8 mouse cellular contexts compared by ENCODE assay signal in the genomic region with DNA sequence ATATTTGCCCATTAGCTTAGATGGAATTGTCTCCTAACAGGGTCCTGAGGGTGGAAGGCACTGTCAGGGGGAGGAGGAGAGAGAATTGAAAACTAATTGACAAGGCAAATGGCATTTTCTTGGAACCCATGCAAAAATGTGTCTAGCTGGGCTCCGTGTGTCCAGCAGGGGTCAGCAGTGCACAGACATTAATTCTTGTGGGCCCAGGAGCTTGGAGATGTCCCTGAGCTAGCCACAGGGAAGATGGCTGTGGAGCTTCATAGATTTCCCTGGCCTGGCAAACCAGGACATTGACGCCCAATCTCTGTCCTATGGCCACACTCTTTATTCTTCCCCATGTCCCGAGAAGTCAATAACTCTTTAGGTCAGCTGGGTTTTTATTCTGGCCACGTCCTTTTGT.
A peak's percentile ranks its signal among the peaks of the same experiment; 100 is the strongest.
DNase-seq lines count a peak whose midpoint lies in the region; ATAC-seq and TF ChIP-seq lines count a peak whose summit lies in the region.

No protein-coding gene starts in this region.

- H3K27ac ChIP-seq in intestine, postnatal 0 days (ENCODE audit: low read depth, low read length): no peak overlapping the region
- no peak overlapping the region for H3K27ac ChIP-seq in intestine, embryonic 15.5 days
- H3K27ac ChIP-seq in bone marrow, adult 2 months (ENCODE audit: control insufficient read depth, insufficient read depth, low read depth, low read length, poor library complexity): no peak overlapping the region
- H3K27ac ChIP-seq in embryonic facial prominence, embryonic 14.5 days (replicated peaks; ENCODE audit: low read depth, low read length): no peak overlapping the region
- H3K27ac ChIP-seq in midbrain, postnatal 0 days (ENCODE audit: low read depth, low read length): no peak overlapping the region

- H3K4me2 ChIP-seq in intestine, postnatal 0 days (replicated peaks; ENCODE audit: low read depth): no peak overlapping the region
- H3K4me2 ChIP-seq in intestine, embryonic 15.5 days (replicated peaks): no peak overlapping the region
- no peak overlapping the region for H3K4me2 ChIP-seq in embryonic facial prominence, embryonic 14.5 days (ENCODE audit: low read depth, low read length)
- H3K4me2 ChIP-seq in midbrain, postnatal 0 days (ENCODE audit: low read depth, low read length, poor library complexity, severe bottlenecking): no peak overlapping the region

- WGBS in intestine, postnatal 0 days: 33% methylated on average over 4 of the region's 4 CpGs
- WGBS in intestine, embryonic 15.5 days: 19% methylated on average over 4 of the region's 4 CpGs
- WGBS in bone marrow, adult 2 months: 33% methylated on average over 4 of the region's 4 CpGs
- WGBS in embryonic facial prominence, embryonic 14.5 days: 23% methylated on average over 4 of the region's 4 CpGs
- whole genome bisulfite sequencing in midbrain, postnatal 0 days: 13% methylated on average over 4 of the region's 4 CpGs

- TF ChIP-seq CTCF in intestine, postnatal 0 days (IDR thresholded peaks at IDR 0.05; ENCODE audit: low read depth): peak; percentile 88
- TF ChIP-seq CTCF in bone marrow, adult 2 months (IDR thresholded peaks at IDR 0.05; ENCODE audit: control insufficient read depth, insufficient read depth, low read length): peak; percentile 32; the same call in 1 of the 2 replicates
- peak; percentile 88 for TF ChIP-seq CTCF in midbrain, postnatal 0 days (IDR thresholded peaks at IDR 0.05)

- no peaks in the 10 kb centered on the region for H3K36me3 ChIP-seq in intestine, postnatal 0 days (ENCODE audit: control insufficient read depth, insufficient read depth)
- H3K36me3 ChIP-seq in intestine, embryonic 15.5 days: no peaks in the 10 kb centered on the region
- H3K36me3 ChIP-seq in embryonic facial prominence, embryonic 14.5 days (ENCODE audit: control insufficient read depth, insufficient read depth, low read length): no peaks in the 10 kb centered on the region
- no peaks in the 10 kb centered on the region for H3K36me3 ChIP-seq in midbrain, postnatal 0 days (ENCODE audit: insufficient read depth, low read length)

- no peaks in the 10 kb centered on the region for H3K27me3 ChIP-seq in intestine, postnatal 0 days (replicated peaks; ENCODE audit: control insufficient read depth, insufficient read depth, low read length)
- H3K27me3 ChIP-seq in intestine, embryonic 15.5 days (replicated peaks): no peaks in the 10 kb centered on the region
- H3K27me3 ChIP-seq in embryonic facial prominence, embryonic 14.5 days (replicated peaks; ENCODE audit: control insufficient read depth, insufficient read depth, low read length): no peaks in the 10 kb centered on the region
- H3K27me3 ChIP-seq in midbrain, postnatal 0 days (ENCODE audit: insufficient read depth, low read length): no peaks in the 10 kb centered on the region

- no peak overlapping the region for H3K9ac ChIP-seq in intestine, postnatal 0 days (ENCODE audit: low read depth, low read length)
- H3K9ac ChIP-seq in intestine, embryonic 15.5 days: no peak overlapping the region
- no peak overlapping the region for H3K9ac ChIP-seq in embryonic facial prominence, embryonic 14.5 days (ENCODE audit: low read depth, low read length)
- no peak overlapping the region for H3K9ac ChIP-seq in midbrain, postnatal 0 days (replicated peaks; ENCODE audit: low read length, poor library complexity, severe bottlenecking)

- TF ChIP-seq POLR2A in bone marrow, adult 2 months (IDR thresholded peaks at IDR 0.05; ENCODE audit: borderline replicate concordance, control insufficient read depth, low read depth, low read length): no peak

- DNase-seq in embryonic facial prominence, embryonic 14.5 days (ENCODE audit: low spot score): peak; percentile 66
- peak; percentile 1 for DNase-seq in induced T-regulatory cell, adult 2 months (ENCODE audit: low read depth)
- peak; percentile 66 to 71 for DNase-seq in left cerebral cortex, postnatal 25 days (ENCODE audit: low spot score in 2 of 2)
- DNase-seq in midbrain, postnatal 0 days (ENCODE audit: low spot score): peak; percentile 79
- DNase-seq in thymus, postnatal 4 days: peak; percentile 78

- intact Hi-C loops in left cerebral cortex, postnatal 25 days (cut with DNase I): loop anchor here (2.0 to 10.0 kb wide), 4 partner anchors 122 to 1195 kb away; a partner anchor contains a TSS

- no peaks in the 10 kb centered on the region for H3K4me1 ChIP-seq in intestine, postnatal 0 days (replicated peaks; ENCODE audit: control insufficient read depth, insufficient read depth, low read length)
- no peaks in the 10 kb centered on the region for H3K4me1 ChIP-seq in intestine, embryonic 15.5 days (replicated peaks)
- no peaks in the 10 kb centered on the region for H3K4me1 ChIP-seq in bone marrow, adult 2 months (ENCODE audit: control insufficient read depth, insufficient read depth, low read length)
- no peaks in the 10 kb centered on the region for H3K4me1 ChIP-seq in embryonic facial prominence, embryonic 14.5 days (ENCODE audit: control insufficient read depth, insufficient read depth, low read length)
- no peaks in the 10 kb centered on the region for H3K4me1 ChIP-seq in midbrain, postnatal 0 days (ENCODE audit: insufficient read depth, low read length)

- H3K4me3 ChIP-seq in intestine, postnatal 0 days (ENCODE audit: low read depth, low read length): no peak overlapping the region
- H3K4me3 ChIP-seq in intestine, embryonic 15.5 days (replicated peaks): no peak overlapping the region
- no peak overlapping the region for H3K4me3 ChIP-seq in bone marrow, adult 2 months (replicated peaks; ENCODE audit: control insufficient read depth, low read depth, low read length)
- no peak overlapping the region for H3K4me3 ChIP-seq in embryonic facial prominence, embryonic 14.5 days (ENCODE audit: low read depth, low read length)
- H3K4me3 ChIP-seq in midbrain, postnatal 0 days (ENCODE audit: low read depth, low read length): no peak overlapping the region

- no peaks in the 10 kb centered on the region for H3K9me3 ChIP-seq in intestine, postnatal 0 days (ENCODE audit: control insufficient read depth)
- no peaks in the 10 kb centered on the region for H3K9me3 ChIP-seq in intestine, embryonic 15.5 days
- H3K9me3 ChIP-seq in embryonic facial prominence, embryonic 14.5 days (ENCODE audit: control insufficient read depth, low read length): no peaks in the 10 kb centered on the region
- H3K9me3 ChIP-seq in midbrain, postnatal 0 days (ENCODE audit: low read length): no peaks in the 10 kb centered on the region

- ATAC-seq in intestine, postnatal 0 days: no peak
- no peak for ATAC-seq in intestine, embryonic 15.5 days
- ATAC-seq in embryonic facial prominence, embryonic 14.5 days (ENCODE audit: low read depth): no peak
- ATAC-seq in midbrain, postnatal 0 days (ENCODE audit: low FRiP score): no peak

Comparison
In these comparisons a context has a peak if more than half of its experiments do, and no peak if none do; other contexts are left out.
1. CTCF ChIP-seq: peak in every context shown above with its lines; median percentile 88 in intestine, postnatal 0 days; 88 in midbrain, postnatal 0 days; 32 in bone marrow, adult 2 months.
2. DNase-seq: peak in every context shown above with its lines; median percentile 79 in midbrain, postnatal 0 days; 78 in thymus, postnatal 4 days; 68 in left cerebral cortex, postnatal 25 days; 66 in embryonic facial prominence, embryonic 14.5 days; 1 in induced T-regulatory cell, adult 2 months.